Mouse (Mus musculus): ENCODE measurements around the gene Plekhg1.

Gene Plekhg1

GRCm38 (mm10) chr10:3740148-3740503 is at the start of gene Plekhg1:
Gene Plekhg1, plus strand, starts transcription at chr10:3740364.
- DNase-seq, result peak; percentile 37 to 51

DNA sequence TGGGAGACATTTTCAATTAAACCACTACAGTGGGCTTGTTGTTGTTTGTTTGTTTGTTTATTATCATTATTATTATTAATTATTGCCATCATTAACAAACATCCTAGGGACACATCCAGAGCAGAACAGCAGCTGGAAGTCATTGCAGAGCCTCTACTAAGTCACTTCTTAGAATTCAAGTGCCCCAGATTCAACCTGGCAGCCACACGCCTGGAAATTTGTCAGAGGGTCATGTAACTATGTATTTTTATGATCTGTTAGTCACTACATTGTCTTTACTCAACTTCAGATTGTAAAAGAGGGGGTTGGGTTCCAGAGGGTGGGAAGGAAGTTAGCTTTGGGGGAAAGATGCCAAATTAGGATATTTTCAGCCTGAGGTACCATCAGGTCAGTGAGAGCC is 47.4 kb upstream of the Plekhg1 start:
- DNase-seq, result no peak

GRCm38 (mm10) chr10:3693699-3694280 is 46.4 kb upstream of the Plekhg1 start:
- DNase-seq, result no peak

GRCm38 (mm10) chr10:3695332-3695905 is 44.7 kb upstream of the Plekhg1 start:
- no peak for DNase-seq

DNA sequence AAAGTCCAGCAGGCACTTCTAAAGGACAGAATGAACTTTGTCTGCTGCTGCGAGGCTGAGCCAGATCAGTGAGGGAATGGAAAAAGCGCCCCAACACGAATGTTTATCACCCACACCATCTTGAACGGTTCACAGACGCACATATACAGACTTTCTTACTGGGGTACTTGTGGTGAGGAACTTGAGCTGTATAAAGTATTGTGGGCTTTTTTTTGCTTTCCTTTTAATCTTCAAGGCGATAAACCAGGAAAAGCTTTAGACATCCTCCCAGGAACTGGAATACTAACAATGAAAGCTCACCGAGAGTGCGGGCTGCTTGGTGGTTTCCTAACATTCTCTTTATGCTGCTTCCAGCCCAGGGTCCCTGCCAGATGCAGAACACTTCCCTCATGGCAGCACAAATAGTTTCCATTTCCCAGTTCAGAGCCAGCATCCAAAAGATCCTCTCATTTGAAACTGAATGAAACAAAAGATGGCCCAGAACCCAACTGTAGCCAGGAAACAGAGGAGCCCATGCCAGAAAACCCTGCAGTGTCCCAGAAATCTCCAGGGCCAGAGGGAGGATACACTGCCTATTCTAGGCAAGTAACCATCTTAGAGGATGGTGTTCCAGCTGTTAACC is 43.3 kb upstream of the Plekhg1 start:
- no peak for DNase-seq

DNA sequence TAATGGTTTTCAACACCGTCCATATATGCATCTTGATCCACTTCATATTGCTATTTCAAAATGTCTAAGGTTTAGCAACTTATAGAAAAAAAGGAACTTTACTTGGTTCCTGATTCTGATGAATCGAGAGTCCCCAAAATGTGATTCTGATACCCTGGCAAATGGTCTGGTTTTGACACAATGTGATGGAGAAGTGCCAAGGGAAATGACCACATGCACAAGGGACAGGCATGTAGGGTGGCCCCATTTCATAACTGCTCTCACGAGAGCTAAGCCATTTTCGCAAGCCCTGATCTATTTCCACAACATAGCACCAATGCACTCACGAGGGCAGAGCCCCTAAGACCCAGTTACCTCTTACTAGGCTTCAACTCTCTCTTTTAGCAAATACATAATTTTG is 42.7 kb upstream of the Plekhg1 start:
- no peak for DNase-seq

- DNase-seq, result no peak
These were observed 39.7 kb upstream of the Plekhg1 start for GRCm38 (mm10) chr10:3700225-3701073.

GRCm38 (mm10) chr10:3701832-3702231 is 38.3 kb upstream of the Plekhg1 start:
- no peak for DNase-seq

GRCm38 (mm10) chr10:3702585-3702984 is 37.6 kb upstream of the Plekhg1 start:
- no peak for DNase-seq

GRCm38 (mm10) chr10:3706231-3706630 is 33.9 kb upstream of the Plekhg1 start:
- no peak for DNase-seq

- no peak for DNase-seq
These were observed 30.1 kb upstream of the Plekhg1 start for GRCm38 (mm10) chr10:3710081-3710480.

GRCm38 (mm10) chr10:3715302-3715943 is 24.7 kb upstream of the Plekhg1 start:
- no peak for DNase-seq

DNA sequence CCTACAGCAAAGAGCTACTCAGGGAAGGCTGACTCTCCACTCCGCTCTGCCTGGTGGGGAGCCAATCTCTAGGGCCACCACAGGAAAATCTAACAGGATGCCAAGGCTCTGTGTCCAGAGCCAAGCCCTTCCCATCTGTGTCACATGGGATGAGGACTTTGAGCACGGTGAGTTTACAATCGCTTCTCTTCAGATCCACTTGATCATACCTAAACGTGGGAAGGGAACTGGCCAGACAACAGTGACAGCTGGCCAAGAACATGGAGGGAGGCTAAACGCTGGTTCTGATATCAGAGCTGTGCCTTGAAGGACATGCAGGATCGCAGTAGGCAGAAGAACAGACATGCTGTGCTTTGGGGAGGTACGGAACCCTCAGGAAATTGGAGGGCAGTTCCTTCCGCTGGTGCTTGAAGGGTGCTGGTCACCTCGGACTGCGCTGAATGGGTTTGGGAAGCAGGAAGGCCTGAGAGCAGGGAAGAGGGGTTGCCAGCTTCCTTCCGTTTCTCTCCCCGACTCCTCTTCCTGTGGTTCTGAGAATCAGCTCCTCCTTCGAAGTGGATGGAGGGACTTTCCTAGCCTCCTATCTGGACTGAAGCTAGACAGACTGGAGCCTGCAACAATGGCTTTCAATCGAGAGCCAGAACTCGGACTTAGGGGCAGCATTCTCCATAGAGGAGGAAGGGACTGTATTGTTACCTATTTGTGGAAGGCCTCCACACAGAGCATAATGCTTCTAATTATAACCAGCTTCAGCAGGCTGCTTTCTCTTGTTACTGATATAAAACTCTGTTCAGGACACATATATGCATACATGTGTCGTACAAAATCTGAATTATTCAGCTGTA is 21.9 kb upstream of the Plekhg1 start:
- DNase-seq, result no peak

GRCm38 (mm10) chr10:3720296-3720695 is 19.9 kb upstream of the Plekhg1 start:
- no peak for DNase-seq

DNA sequence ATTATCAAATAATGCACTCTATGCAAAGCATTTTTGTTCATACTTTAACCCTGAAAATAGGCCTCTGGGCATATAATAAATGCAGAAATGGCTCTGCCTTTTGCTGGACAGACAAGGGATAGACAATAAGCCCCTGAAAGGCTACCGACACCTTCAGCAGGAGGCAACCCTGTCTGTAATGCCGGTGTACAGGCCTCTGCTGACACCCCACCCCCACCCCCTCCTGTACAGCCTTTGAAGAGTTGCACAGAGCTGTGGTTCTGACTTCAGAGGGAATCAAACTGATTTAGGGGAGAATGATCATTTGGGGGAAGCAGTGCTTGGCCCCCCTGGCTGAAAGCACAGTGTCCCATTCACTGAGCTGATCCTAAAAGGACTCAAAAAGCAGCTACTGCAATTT is 17.8 kb upstream of the Plekhg1 start:
- no peak for DNase-seq

DNA sequence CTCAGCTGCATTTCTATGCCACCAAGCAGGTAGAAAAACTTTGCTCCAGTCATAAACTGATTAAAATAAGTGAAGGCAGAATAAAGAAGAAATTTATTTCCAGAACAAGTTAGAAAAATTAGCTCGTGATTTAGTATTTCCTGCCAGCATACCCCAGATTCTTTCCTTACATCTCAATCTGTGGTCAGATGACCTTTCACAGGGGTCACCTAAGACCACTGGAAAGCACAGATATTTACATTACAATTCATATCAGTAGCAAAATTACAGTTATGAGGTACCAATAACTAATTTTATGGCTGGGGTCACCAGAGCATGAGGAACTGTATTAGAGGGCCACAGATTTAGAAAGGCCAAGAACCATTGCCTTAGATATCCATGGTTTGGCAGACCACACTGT is 15.5 kb upstream of the Plekhg1 start:
- DNase-seq, result no peak

GRCm38 (mm10) chr10:3729666-3730065 is 10.5 kb upstream of the Plekhg1 start:
- no peak for DNase-seq

DNA sequence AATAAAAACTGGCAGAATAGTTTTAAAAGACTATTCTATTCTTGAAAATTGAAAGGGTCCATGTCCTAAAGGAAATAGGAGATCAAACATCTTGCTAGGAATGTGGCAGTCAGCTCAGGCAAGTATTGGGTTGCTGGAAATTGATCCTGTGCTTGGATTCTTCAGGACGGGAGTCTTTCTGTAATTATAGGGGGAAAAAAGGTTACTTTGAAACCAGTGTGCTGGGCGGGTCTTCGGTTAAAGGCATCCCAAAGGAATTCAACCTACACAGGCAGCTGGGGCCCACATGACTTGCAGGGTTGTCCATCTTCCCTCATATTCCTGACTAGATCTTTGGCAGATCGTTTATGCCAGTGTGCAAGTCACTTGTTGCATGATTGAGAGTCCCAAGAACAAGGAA is 9.8 kb upstream of the Plekhg1 start:
- no peak for DNase-seq

DNA sequence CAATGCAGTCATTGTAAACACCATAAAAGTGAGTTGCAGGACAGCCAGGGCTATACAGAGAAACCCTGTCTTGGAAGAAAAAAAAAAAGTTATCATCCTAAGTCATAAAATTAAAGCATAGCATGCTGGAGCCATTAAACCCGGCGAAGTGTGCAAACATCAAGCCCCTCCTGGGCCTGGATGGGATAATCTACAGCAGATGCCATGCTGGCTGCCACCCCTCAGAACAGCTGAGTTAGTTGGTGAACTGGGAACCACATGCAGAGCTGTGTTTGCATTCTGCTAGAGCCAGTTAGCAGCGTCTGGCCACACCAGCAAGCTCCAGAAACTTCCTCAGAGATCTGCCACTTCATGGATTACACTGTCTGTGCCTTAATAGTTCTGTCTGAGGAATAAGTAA is 3.1 kb upstream of the Plekhg1 start:
- DNase-seq, result no peak

- peak; percentile 31 to 33 for DNase-seq
These were observed 582 bp downstream of the Plekhg1 start for GRCm38 (mm10) chr10:3740504-3741388.

GRCm38 (mm10) chr10:3741791-3742190 is 1.6 kb downstream of the Plekhg1 start:
- no peak for DNase-seq

All from B cell, adult 2 months (primary cell).